Mouse (Mus musculus) right cerebral cortex, postnatal 25 days (tissue): Measurements from ENCODE around the gene Neurl2.
A peak's percentile ranks its signal among the peaks of the same experiment; 100 is the strongest.

Experiments used
- DNase-seq: peaks from one replicate; pipeline ENCODE4 v3.0.0; 2022

Neurl2 gene

DNA sequence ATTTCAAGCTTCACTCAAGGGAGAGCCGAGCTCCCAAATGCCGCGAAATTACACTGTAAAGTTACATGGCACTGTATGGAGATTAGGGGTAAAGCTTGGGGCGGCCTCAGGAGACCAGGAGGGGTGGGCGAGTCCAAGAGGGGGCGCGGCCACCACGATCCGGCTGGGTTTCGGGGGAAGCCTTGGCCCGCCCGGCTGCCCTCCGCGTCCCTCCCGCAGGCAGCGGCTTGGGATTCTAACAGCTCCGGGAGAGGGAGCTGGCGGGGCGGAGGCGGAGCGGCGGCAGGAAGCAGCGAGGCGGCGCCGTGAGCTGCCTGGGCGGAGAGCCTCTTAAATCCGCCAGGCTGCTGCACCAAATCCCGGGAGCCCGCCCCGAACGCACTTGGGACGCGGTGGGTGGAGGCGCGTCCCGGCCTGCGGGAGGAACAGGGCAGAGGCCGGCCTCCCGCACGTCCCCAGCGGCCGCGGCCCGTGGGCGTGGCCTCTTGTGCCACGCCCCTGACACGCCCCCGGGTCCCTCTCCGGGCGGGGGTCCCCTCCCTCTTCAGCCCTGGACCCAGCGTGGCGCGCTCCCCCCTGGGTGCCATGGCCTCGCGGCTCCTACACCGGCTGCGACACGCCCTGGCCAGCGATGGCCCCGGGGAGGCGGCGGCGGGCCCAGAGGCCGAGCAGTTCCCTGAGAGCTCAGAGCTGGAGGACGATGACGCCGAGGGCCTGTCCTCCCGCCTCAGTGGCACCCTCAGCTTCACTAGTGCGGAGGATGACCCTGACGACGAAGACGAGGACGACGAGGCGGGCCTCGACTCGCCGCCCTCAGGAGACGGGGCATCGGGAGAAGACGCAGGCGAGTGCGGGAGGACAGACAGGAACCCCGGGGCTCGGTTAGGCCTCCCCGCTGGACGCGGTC is 47.5 kb downstream of the Neurl2 start, which contains the start of gene Snx21:
Snx21 (plus strand) TSS at position 343 of the 907 bp plus-strand sequence.
- DNase-seq, result peak; percentile 87

DNA sequence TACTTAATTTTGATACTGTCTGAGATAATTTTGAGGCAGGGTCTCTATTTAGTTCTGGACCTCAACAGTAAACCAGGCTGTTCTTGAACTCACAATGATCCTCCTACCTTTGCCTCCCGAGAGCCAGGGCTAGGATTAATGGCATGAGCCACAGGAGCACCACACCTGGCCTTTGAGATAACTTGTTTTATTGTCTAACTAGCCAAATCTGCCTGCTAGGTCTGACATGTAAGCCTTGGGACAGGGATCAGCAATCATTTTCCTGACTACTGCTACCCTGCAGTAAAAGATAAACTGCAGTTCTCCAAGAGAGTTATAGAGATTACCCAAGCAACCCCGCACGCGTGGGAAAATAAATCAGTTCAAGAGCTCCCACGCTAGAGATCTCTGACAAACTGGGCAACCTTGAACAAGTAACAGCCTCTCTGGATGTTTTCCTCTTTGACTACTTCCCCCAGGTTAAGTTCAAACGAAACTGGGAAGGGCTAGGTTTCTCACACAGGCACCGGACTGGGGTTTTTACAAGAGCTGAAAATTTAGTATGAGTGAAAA is 48.3 kb downstream of the Neurl2 start:
- no peak for DNase-seq

DNA sequence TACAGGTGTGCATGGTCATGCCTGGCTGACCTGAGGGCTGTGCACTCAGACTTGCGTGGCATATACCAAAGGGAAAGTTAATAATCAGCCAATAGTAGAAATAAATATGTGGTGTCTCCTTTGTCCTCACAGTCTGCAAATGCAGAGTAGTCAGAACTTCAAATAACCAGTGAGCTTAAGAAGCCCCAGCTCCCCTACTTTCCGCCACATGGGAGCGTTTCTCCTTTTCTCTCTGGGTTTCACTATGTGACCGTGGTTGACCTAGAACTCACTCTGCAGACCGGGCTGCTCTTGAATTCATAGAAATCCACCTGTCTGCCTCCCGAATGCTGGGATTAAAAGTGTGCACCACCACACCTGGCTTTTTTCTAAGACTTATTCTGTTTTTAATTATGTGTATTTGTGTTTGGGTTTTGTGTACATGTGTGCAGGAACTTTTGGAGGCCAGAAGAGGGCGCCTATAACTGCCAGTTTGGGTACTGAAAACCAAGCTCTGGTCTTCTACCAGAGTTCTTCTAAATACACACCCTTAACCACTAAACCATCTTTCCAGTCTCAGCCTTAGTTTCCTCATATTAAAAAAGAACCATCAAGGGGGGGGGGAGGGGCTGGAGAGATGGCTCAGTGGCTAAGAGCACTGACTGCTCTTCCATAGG is 49.2 kb downstream of the Neurl2 start:
- DNase-seq, result no peak

DNA sequence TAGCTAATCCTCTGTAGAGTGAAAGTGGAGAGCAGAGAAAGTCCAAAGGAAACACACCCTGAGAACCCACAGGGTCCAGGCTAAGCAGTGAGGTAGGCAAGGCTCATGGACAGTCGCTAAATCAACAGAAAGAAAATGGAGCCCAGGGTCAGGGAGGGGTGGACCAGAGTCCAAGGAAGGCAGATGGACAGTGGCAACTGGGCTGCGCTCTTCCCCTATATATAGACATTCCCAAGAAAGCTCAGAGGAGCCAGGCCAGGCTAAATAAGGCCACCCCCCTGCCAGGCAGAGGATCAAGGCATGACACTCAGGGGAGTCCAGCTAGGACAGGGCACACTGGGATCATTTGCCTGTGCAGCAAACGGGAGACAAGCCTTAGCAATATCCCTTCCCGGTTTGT is 51.4 kb downstream of the Neurl2 start:
- no peak for DNase-seq
